Mouse (Mus musculus): ENCODE measurements around the gene Rbm47. TPM values are rescaled to one million over a fixed set of nuclear protein-coding genes. Genes with fewer than 3 reads are reported as not detected.

Gene Rbm47
- 11.2 and 14.7 TPM in 2 replicates for polyA plus RNA-seq (2012; ENCODE audit: low replicate concordance)

GRCm38 (mm10) chr5:66173018-66173417 is at the start of gene Rbm47:
Gene Rbm47, minus strand, starts transcription at chr5:66173118.

GRCm38 (mm10) chr5:66004134-66004925 is 168.6 kb downstream of the Rbm47 start, which contains the start of gene 9130230L23Rik:
Gene 9130230L23Rik, minus strand, starts transcription at chr5:66004285.

Other genes starting within 250 kb of the Rbm47 start
- 0.35 TPM in 1 of 2 replicates, not detected in the other for gene Chrna9, start 238.2 kb downstream of the Rbm47 start, polyA plus RNA-seq (2012; ENCODE audit: low replicate concordance)
- gene 9130230L23Rik, start 168.8 kb downstream of the Rbm47 start, polyA plus RNA-seq (2012; ENCODE audit: low replicate concordance): 0.09 TPM in 1 of 2 replicates, not detected in the other
- gene Nsun7, start 86.8 kb upstream of the Rbm47 start, polyA plus RNA-seq (2012; ENCODE audit: low replicate concordance): 0.11 TPM in 1 of 2 replicates, not detected in the other